Mouse (Mus musculus) lung, embryonic 14.5 days (tissue): ENCODE results near the gene Tanc1. TPM values are rescaled to one million over a fixed set of nuclear protein-coding genes. Genes with fewer than 3 reads are reported as not detected.
A peak's percentile ranks its signal among the peaks of the same experiment; 100 is the strongest.

Experiments used
- ATAC-seq: fragments of 200-750 bp; cut with Nextera tagmentation; 2 replicates; pipeline ENCODE4 v1.8.0; 2017; ENCODE audit warnings: mild to moderate bottlenecking, moderate TSS enrichment, moderate library complexity; ENCODE audit not compliant: insufficient read depth
- DNase-seq: peaks from one replicate; pipeline ENCODE4 v3.0.0-alpha.2; 2015
- H3K27ac ChIP-seq: fragments of 300-500 bp; sonication (generic); 2 replicates; pipeline ENCODE4 v1.5.1; 2014; ENCODE audit warnings: low read depth, mild to moderate bottlenecking, moderate library complexity
- H3K27me3 ChIP-seq: fragments of 300-500 bp; sonication (generic); 2 replicates; pipeline ENCODE4 v1.6.1; 2014; ENCODE audit warnings: low read length, control low read depth; ENCODE audit not compliant: insufficient read depth
- H3K36me3 ChIP-seq: fragments of 300-500 bp; sonication (generic); 2 replicates; pipeline ENCODE4 v1.6.1; 2014; ENCODE audit warnings: control low read depth; ENCODE audit not compliant: insufficient read depth
- H3K4me1 ChIP-seq: fragments of 300-500 bp; sonication (generic); 2 replicates; pipeline ENCODE4 v1.6.1; 2014; ENCODE audit warnings: antibody characterized with exemption, control low read depth; ENCODE audit not compliant: insufficient read depth
- H3K4me2 ChIP-seq: fragments of 300-500 bp; sonication (generic); 2 replicates; pipeline ENCODE4 v1.6.1; 2014; ENCODE audit warnings: mild to moderate bottlenecking
- H3K4me3 ChIP-seq: fragments of 300-500 bp; sonication (generic); 2 replicates; pipeline ENCODE4 v1.5.1; 2014; ENCODE audit warnings: low read depth, low read length
- H3K9ac ChIP-seq: fragments of 300-500 bp; sonication (generic); 2 replicates; pipeline ENCODE4 v1.6.1; 2014
- H3K9me3 ChIP-seq: fragments of 300-500 bp; sonication (generic); 2 replicates; pipeline ENCODE4 v1.6.1; 2016; ENCODE audit warnings: low read depth, low read length, control low read depth
- CTCF ChIP-seq: IDR thresholded peaks from 2 replicates; pipeline ENCODE4 v1.5.1; 2016; ENCODE audit warnings: antibody characterized with exemption, low read depth
- WGBS: fragments of 180-500 bp; shearing (Covaris S2); extraction: QIAGEN DNeasy Blood & Tissue Kit; methylation state at CpG from one replicate; pipeline ENCODE4 v1.1.7; 2014; 5-methylcytosine and 5-hydroxymethylcytosine counted together
- polyA plus RNA-seq: library from polyadenylated mRNA; unstranded; fragments of >200 nt; fragmentation: Nextera tagmentation; extraction: Ambion mirVana; gene quantifications from 2 replicates; pipeline ENCODE4 v1.2.1, GENCODE M21; 2014

Tanc1 gene
- polyA plus RNA-seq, 1 experiment from 2014 or later: 31.0 TPM

DNA sequence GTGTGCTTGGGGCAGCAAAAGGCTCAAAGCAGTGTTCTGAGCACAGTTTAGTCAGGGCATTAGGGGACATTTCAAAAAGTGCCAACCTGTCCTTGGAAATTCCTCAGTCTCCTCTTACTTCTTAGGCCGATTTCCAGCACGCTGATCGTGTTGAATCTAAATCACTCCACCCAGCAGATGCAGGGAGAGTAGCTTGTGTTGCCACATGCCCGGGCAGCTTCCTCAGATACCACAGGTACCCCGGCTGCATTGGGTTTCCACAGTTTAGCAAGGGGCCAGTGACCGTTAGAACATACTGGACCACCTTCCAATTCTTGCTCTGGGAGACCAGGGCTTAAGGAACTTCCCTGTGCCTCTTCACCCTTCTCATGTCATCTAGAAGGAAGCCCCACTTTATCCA, 164.0 kb downstream of the Tanc1 start:
- Histone ChIP-seq H3K9ac (no peak overlapping the region), H3K27me3 (no peaks in the 10 kb centered on the region), H3K27ac (peak overlapping the region; percentile 75), H3K4me2 (no peak overlapping the region), H3K36me3 (peaks cover 21% of the 10 kb centered on the region), H3K4me1 (peaks cover 15% of the 10 kb centered on the region), H3K9me3 (no peaks in the 10 kb centered on the region), H3K4me3 (no peak overlapping the region)
- 71% methylated on average over 6 of the region's 6 CpGs for WGBS
- no peak for TF ChIP-seq CTCF
- DNase-seq (no peak), ATAC-seq (no peak)

DNA sequence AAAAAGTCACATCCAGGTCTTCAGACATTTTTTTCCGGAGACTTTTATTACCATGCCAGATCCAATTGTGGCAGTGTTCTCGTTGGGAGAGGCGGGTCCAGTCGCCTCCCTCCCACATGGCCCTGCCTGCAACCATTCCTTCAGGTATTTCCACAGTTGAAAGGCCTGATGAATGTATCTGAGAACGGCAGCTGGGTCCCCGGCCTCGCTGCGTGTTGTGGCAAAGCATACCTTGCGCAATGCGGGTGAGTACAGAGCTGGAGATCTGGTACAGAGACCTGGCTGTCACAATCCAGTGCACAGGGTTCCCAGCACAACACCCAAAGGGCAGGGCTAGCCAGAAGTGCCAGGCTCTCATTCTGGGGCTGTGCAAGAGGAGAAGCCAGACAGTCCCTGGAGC, 167.5 kb downstream of the Tanc1 start:
- WGBS: 76% methylated on average over 10 of the region's 10 CpGs
- H3K4me1 ChIP-seq: peaks cover 20% of the 10 kb centered on the region
- DNase-seq (no peak), ATAC-seq (peak; percentile 33; the same call in 1 of the 2 replicates)
- H3K4me3 ChIP-seq: no peak overlapping the region
- TF ChIP-seq CTCF: no peak
- H3K27me3 ChIP-seq: no peaks in the 10 kb centered on the region
- H3K27ac ChIP-seq: no peak overlapping the region
- no peaks in the 10 kb centered on the region for H3K9me3 ChIP-seq
- H3K36me3 ChIP-seq: peaks cover 14% of the 10 kb centered on the region; the same call in 1 of the 2 replicates
- H3K9ac ChIP-seq: no peak overlapping the region
- no peak overlapping the region for H3K4me2 ChIP-seq

DNA sequence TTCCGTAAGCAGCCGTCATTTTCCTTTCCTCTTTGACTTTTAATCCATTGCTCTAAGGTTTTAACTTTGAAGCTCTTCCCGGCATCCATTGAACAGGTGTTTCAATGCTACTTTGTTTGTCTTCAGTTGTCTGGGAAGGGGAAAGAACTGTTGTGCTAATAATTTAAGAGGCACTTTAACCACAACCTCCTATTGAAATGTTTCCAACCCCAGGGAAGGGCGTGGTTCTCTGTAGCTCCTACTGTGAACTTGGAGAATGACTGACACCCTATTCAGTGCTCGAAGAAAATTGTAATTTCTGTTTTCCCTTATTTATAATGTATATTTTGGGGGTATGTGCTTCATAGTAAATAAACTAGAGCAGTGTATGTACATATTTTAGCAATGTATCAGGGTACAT, 168.4 kb downstream of the Tanc1 start:
- TF ChIP-seq CTCF: no peak
- Histone ChIP-seq H3K4me1 (peaks cover 23% of the 10 kb centered on the region), H3K36me3 (peaks cover 13% of the 10 kb centered on the region; the same call in 1 of the 2 replicates), H3K9ac (no peak overlapping the region), H3K9me3 (no peaks in the 10 kb centered on the region), H3K4me3 (no peak overlapping the region), H3K4me2 (no peak overlapping the region), H3K27ac (no peak overlapping the region), H3K27me3 (no peaks in the 10 kb centered on the region)
- DNase-seq (no peak), ATAC-seq (no peak)
- WGBS: 69% methylated on average over 5 of the region's 5 CpGs

DNA sequence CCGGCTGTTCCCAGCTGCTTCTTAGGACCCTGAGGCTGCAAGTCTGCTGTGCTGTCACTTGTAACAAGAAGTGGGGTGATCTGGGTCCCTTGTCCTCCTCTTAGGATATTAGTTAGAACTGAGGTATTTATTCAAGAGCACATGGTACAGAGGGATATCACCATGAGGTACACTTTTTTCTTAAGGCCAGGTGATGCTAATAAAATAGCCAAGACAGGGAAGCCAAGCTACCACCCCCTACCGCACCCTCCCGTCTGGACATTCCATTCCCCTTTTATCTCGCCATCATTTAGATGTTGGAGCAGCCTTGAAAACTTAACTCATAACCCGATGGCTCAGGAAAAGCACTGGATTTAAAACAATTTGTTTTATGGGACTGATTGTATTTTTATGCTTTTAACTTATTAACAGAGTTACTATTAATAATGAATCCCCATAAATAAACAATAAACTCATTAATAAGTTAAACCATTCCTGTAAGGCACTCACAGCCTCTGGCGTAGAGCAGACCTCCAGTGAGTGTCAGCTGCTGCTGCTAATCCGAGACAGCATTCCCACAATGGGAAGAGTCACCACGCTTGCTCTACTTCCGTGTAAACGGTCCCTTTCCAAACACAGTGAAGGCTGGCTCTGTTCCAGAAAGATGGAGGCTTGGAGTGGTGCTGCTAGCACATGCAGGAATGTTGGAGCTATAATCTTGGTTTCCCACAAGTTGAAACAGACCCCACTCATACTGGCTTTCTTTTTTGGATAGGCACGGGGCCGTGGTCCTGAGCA, 171.4 kb downstream of the Tanc1 start:
- Histone ChIP-seq H3K36me3 (peaks cover 14% of the 10 kb centered on the region; the same call in 1 of the 2 replicates), H3K27ac (no peak overlapping the region)

DNA sequence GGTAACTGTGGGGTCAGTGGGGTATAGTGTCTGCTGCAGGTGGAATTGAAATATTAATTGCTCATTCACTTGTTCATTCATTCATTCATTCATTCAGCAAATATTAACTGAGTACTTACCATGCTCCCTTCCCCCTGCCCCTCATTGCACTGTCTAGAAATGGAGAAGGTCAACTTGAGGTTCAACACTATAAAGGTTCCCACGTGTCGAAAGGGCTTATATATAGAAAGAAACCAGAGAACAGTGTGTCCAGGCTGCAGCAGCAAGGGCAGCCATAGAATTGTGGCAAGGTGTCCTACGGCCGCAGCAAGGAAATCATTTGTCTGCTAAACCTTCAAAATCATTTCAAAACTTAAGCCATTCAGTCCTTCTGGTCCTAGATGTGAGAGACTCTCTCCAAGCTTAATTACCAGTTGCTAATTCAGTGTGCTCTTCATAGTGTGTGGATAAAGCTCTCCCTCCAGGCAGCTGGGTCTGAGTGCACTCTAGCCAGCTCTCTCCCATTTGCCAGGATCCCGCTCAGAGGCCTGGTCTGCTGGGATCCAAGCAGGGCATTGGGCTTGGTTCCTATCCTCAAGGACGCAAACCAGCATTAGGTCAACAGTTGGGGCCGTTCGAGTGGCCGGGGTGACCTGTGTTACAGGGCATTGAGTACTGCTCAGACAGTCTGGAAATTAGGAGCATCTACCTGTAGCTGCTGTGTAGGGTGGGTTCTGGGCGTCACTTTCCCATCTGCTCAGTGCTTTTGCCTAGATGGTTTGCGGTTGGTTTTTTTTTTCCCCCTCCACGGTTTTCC, 172.2 kb downstream of the Tanc1 start:
- peaks cover 31% of the 10 kb centered on the region for H3K4me1 ChIP-seq
- WGBS: 70% methylated on average over 12 of the region's 12 CpGs
- DNase-seq: no peak
- no peak for TF ChIP-seq CTCF
- H3K36me3 ChIP-seq: peaks cover 14% of the 10 kb centered on the region; the same call in 1 of the 2 replicates
- ATAC-seq: no peak
- H3K9ac ChIP-seq: no peak overlapping the region
- no peak overlapping the region for H3K4me2 ChIP-seq
- peak overlapping the region; percentile 9; the same call in 1 of the 2 replicates for H3K27ac ChIP-seq
- no peak overlapping the region for H3K4me3 ChIP-seq
- no peaks in the 10 kb centered on the region for H3K27me3 ChIP-seq
- no peaks in the 10 kb centered on the region for H3K9me3 ChIP-seq

More for the DNA sequence above, 171.4 kb downstream of the Tanc1 start:
- Histone ChIP-seq H3K4me3 (no peak overlapping the region), H3K4me1 (peaks cover 32% of the 10 kb centered on the region), H3K4me2 (no peak overlapping the region), H3K9ac (no peak overlapping the region), H3K9me3 (no peaks in the 10 kb centered on the region), H3K27me3 (no peaks in the 10 kb centered on the region)
- TF ChIP-seq CTCF: no peak
- ATAC-seq (peak; percentile 52), DNase-seq (peak; percentile 91)
- WGBS: 31% methylated on average over 12 of the region's 12 CpGs

DNA sequence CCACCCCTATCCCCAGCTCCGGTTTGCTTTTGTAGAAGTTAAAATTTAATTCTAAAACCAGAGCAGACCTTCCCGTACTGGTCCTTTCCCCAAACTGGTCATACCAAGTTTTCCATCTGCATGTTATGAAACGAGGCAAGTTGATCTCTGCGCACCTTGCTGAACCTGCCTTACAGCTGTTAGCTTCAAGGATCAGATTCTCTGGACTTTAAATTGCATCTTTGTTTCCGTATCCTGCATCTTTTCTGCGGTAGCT, 172.7 kb downstream of the Tanc1 start:
- no peaks in the 10 kb centered on the region for H3K9me3 ChIP-seq

DNA sequence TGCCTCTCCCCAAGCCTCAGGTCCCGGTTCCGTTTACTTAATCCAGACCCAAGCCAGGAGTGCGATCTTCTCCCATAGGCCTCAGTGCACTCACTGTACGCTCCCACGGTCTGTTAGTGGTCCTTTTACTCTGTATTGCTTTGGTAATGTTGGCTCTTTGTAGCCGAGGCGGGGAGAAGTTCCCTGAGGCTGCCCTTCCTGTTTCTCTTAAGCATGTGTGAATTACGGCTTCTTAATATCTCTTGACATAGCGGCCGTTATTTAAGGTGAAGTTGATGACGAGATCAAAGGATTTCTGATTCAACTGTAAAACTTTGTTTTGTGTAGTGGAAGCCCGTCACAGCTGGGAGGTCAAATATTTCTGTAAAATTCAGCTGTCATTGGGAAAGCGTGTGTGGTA, 173.8 kb downstream of the Tanc1 start:
- WGBS: 20% methylated on average over 13 of the region's 13 CpGs
- H3K4me3 ChIP-seq: no peak overlapping the region
- peak; percentile 64; the same call in 1 of the 2 replicates for ATAC-seq

More for the DNA sequence above, 172.7 kb downstream of the Tanc1 start:
- Histone ChIP-seq H3K36me3 (peaks cover 10% of the 10 kb centered on the region; the same call in 1 of the 2 replicates), H3K4me3 (no peak overlapping the region), H3K27ac (no peak overlapping the region), H3K9ac (no peak overlapping the region), H3K4me2 (no peak overlapping the region), H3K27me3 (no peaks in the 10 kb centered on the region), H3K4me1 (peaks cover 26% of the 10 kb centered on the region)
- 69% methylated on average over 6 of the region's 6 CpGs for WGBS
- TF ChIP-seq CTCF: no peak
- DNase-seq (no peak), ATAC-seq (no peak)

More for the DNA sequence above, 173.8 kb downstream of the Tanc1 start:
- Histone ChIP-seq H3K4me1 (peaks cover 26% of the 10 kb centered on the region), H3K36me3 (peaks cover 9% of the 10 kb centered on the region; the same call in 1 of the 2 replicates), H3K27me3 (no peaks in the 10 kb centered on the region), H3K9me3 (no peaks in the 10 kb centered on the region), H3K27ac (peak overlapping the region; percentile 37), H3K9ac (no peak overlapping the region; the same call in 1 of the 2 replicates), H3K4me2 (peak overlapping the region; percentile 20; the same call in 1 of the 2 replicates)
- no peak for TF ChIP-seq CTCF
- peak; percentile 68 for DNase-seq
